Mouse (Mus musculus) embryonic facial prominence, embryonic 12.5 days (tissue): Measurements from ENCODE around the gene Lnpep. TPM values are rescaled to one million over a fixed set of nuclear protein-coding genes. Genes with fewer than 3 reads are reported as not detected.

ENCODE experiments used
- ATAC-seq: fragments of 200-750 bp; cut with Nextera tagmentation; 2 replicates; pipeline ENCODE4 v1.8.0; 2017; ENCODE audit not compliant: insufficient number of reproducible peaks, insufficient read depth, low FRiP score, low TSS enrichment
- H3K27ac ChIP-seq: fragments of 300-500 bp; sonication (generic); 2 replicates; pipeline ENCODE4 v1.5.1; 2016; ENCODE audit warnings: mild to moderate bottlenecking
- H3K27me3 ChIP-seq: fragments of 300-500 bp; sonication (generic); 2 replicates; pipeline ENCODE4 v1.6.1; 2016; ENCODE audit warnings: mild to moderate bottlenecking, moderate library complexity
- H3K36me3 ChIP-seq: fragments of 300-500 bp; sonication (generic); 2 replicates; pipeline ENCODE4 v1.6.1; 2016; ENCODE audit warnings: mild to moderate bottlenecking
- H3K4me1 ChIP-seq: fragments of 300-500 bp; sonication (generic); 2 replicates; pipeline ENCODE4 v1.6.1; 2016
- H3K4me2 ChIP-seq: fragments of 300-500 bp; sonication (generic); replicated peaks from 2 replicates; pipeline ENCODE4 v1.6.1; 2016; ENCODE audit warnings: mild to moderate bottlenecking, moderate library complexity
- H3K4me3 ChIP-seq: fragments of 300-500 bp; sonication (generic); 2 replicates; pipeline ENCODE4 v1.5.1; 2016; ENCODE audit warnings: mild to moderate bottlenecking
- H3K9ac ChIP-seq: fragments of 300-500 bp; sonication (generic); 2 replicates; pipeline ENCODE4 v1.6.1; 2016; ENCODE audit warnings: mild to moderate bottlenecking, moderate library complexity
- H3K9me3 ChIP-seq: fragments of 300-500 bp; sonication (generic); 2 replicates; pipeline ENCODE4 v1.6.1; 2016; ENCODE audit warnings: mild to moderate bottlenecking, moderate library complexity
- WGBS: fragments of 180-500 bp; shearing (Covaris S2); methylation state at CpG from one replicate; pipeline ENCODE4 v1.1.7; 2016; 5-methylcytosine and 5-hydroxymethylcytosine counted together
- polyA plus RNA-seq: library from polyadenylated mRNA; unstranded; fragments of >200 nt; fragmentation: Nextera tagmentation; extraction: Ambion mirVana; gene quantifications from 2 replicates; pipeline ENCODE4 v1.2.1, GENCODE M21; 2016

Lnpep gene
- polyA plus RNA-seq, 1 experiment from 2014 or later: 9.6 TPM

GRCm38 (mm10) chr17:17608416-17608988 lies 16.3 kb downstream of the Lnpep start:
- no peak for ATAC-seq
- H3K4me1 ChIP-seq: no peaks in the 10 kb centered on the region
- H3K36me3 ChIP-seq: no peaks in the 10 kb centered on the region
- no peak overlapping the region for H3K9ac ChIP-seq
- H3K9me3 ChIP-seq: no peaks in the 10 kb centered on the region
- H3K27ac ChIP-seq: no peak overlapping the region
- 85% methylated on average over 5 of the region's 5 CpGs for WGBS
- H3K4me3 ChIP-seq: no peak overlapping the region
- H3K4me2 ChIP-seq: no peak overlapping the region
- no peaks in the 10 kb centered on the region for H3K27me3 ChIP-seq

DNA sequence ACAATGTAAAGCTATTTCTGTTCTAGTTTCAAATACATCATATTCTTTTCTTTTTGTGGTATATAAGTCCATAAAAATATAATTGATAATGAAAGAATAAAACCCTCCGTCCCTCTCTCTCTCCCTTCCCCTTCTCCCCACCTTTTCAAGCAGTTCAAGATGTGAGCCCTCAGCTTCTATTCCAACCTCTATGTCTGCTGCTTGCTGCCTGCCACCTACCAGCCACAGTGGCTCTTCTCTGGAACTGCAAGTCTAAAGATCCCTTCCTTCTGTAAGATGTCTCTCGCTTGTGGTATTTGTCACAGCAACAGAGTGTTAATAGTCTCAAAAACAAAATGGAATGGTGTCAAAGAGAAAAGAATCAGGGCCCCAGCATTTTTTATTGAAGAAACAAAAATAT lies 20.3 kb downstream of the Lnpep start:
- WGBS: 83% methylated on average over 2 of the region's 2 CpGs
- Histone ChIP-seq H3K9me3 (no peaks in the 10 kb centered on the region), H3K4me3 (no peak overlapping the region), H3K4me2 (no peak overlapping the region), H3K27me3 (no peaks in the 10 kb centered on the region), H3K36me3 (no peaks in the 10 kb centered on the region), H3K4me1 (no peaks in the 10 kb centered on the region), H3K9ac (no peak overlapping the region), H3K27ac (no peak overlapping the region)
- no peak for ATAC-seq

DNA sequence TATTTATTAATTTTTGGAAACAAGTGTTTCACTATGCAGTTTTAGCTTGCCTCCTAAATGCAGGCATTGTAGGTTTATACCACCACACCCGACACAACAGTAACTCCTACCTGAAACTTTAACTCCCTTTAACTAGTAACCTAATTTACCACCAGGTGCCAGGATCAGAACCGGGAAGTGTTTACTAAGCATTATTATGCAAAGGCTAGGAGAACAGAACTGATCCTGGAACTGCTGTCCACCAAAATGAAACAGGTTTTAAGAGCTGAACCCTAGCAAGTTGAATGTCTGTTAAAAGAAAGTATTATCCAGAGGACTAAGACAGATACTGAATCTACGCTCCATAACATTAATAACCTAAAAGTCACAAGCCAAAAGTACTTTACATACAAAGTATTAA lies 21.2 kb downstream of the Lnpep start:
- Histone ChIP-seq H3K36me3 (no peaks in the 10 kb centered on the region), H3K4me2 (no peak overlapping the region), H3K9ac (no peak overlapping the region), H3K27me3 (no peaks in the 10 kb centered on the region), H3K4me3 (no peak overlapping the region), H3K27ac (no peak overlapping the region), H3K9me3 (no peaks in the 10 kb centered on the region), H3K4me1 (no peaks in the 10 kb centered on the region)
- ATAC-seq: no peak
- 86% methylated on average over 3 of the region's 3 CpGs for WGBS

- Histone ChIP-seq H3K4me2 (no peak overlapping the region), H3K9ac (no peak overlapping the region), H3K36me3 (no peaks in the 10 kb centered on the region), H3K4me3 (no peak overlapping the region), H3K27me3 (no peaks in the 10 kb centered on the region), H3K27ac (no peak overlapping the region), H3K4me1 (no peaks in the 10 kb centered on the region), H3K9me3 (no peaks in the 10 kb centered on the region)
- no peak for ATAC-seq
Measured at GRCm38 (mm10) chr17:17602786-17603185, 22.1 kb downstream of the Lnpep start.

GRCm38 (mm10) chr17:17602330-17602729 lies 22.5 kb downstream of the Lnpep start:
- WGBS: 50% methylated on average over 4 of the region's 4 CpGs
- Histone ChIP-seq H3K9me3 (no peaks in the 10 kb centered on the region), H3K4me2 (no peak overlapping the region), H3K27me3 (no peaks in the 10 kb centered on the region), H3K27ac (no peak overlapping the region), H3K4me3 (no peak overlapping the region), H3K36me3 (no peaks in the 10 kb centered on the region), H3K4me1 (no peaks in the 10 kb centered on the region), H3K9ac (no peak overlapping the region)
- ATAC-seq: no peak

DNA sequence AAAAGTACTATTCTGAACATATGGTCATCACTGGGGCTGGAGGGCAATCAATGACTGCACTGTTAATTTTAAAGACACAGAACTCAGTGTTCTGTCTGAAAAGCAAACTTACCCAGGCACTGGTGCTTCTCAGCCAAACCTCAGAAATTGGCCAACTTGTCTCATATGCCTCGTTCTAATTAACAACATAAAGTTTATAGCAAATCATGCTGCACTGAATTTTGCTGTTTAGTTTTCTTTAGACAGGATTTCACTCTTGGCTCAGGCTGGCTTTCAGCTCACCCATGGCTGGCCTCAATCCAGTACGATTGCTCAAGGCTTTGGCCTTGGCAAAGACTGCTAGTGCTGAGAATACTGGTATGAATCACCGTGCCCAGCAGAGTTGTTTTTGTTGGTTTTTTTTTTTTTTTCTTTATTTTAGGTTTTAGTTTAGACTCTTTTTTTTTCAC lies 24.0 kb downstream of the Lnpep start:
- no peaks in the 10 kb centered on the region for H3K27me3 ChIP-seq
- no peak overlapping the region for H3K4me2 ChIP-seq
- no peak overlapping the region for H3K27ac ChIP-seq
- no peaks in the 10 kb centered on the region for H3K36me3 ChIP-seq
- H3K4me1 ChIP-seq: no peaks in the 10 kb centered on the region
- no peaks in the 10 kb centered on the region for H3K9me3 ChIP-seq
- no peak overlapping the region for H3K4me3 ChIP-seq
- WGBS: 48% methylated on average over 3 of the region's 3 CpGs
- ATAC-seq: no peak
- H3K9ac ChIP-seq: no peak overlapping the region

- H3K4me3 ChIP-seq: no peak overlapping the region
- no peak overlapping the region for H3K27ac ChIP-seq
- ATAC-seq: no peak
- H3K36me3 ChIP-seq: no peaks in the 10 kb centered on the region
- no peak overlapping the region for H3K4me2 ChIP-seq
- no peaks in the 10 kb centered on the region for H3K9me3 ChIP-seq
- WGBS: 62% methylated on average over 1 of the region's 1 CpGs
- H3K27me3 ChIP-seq: no peaks in the 10 kb centered on the region
- H3K9ac ChIP-seq: no peak overlapping the region
- no peaks in the 10 kb centered on the region for H3K4me1 ChIP-seq
Measured at GRCm38 (mm10) chr17:17600001-17600400, 24.8 kb downstream of the Lnpep start.

DNA sequence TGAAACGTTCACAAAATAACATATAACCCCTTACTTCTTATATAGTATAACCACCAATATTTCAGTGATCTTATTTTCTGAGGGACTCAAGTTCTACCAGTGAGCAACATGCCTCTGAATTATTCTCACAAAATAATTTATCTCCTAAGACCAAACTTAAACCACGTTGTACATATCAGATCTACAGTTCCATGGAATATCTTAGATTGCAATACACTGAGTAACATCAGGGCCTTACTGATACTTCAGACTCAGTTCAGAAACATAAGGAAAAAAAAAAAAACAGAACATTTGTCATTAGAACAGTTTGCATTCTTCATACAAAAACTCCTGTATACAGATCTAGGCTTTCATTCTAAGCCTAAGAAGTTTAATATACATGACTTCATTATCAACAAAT lies 26.5 kb downstream of the Lnpep start:
- no peak overlapping the region for H3K4me2 ChIP-seq
- WGBS: 91% methylated on average over 2 of the region's 2 CpGs

GRCm38 (mm10) chr17:17592926-17593325 lies 31.9 kb downstream of the Lnpep start:
- 82% methylated on average over 1 of the region's 1 CpGs for WGBS
- no peak for ATAC-seq

More for the DNA sequence above, 26.5 kb downstream of the Lnpep start:
- Histone ChIP-seq H3K27ac (no peak overlapping the region), H3K36me3 (no peaks in the 10 kb centered on the region), H3K27me3 (no peaks in the 10 kb centered on the region), H3K4me1 (no peaks in the 10 kb centered on the region), H3K9me3 (no peaks in the 10 kb centered on the region), H3K9ac (no peak overlapping the region), H3K4me3 (no peak overlapping the region)
- no peak for ATAC-seq

GRCm38 (mm10) chr17:17587333-17588047 lies 37.4 kb downstream of the Lnpep start:
- no peak for ATAC-seq
- no peak overlapping the region for H3K4me3 ChIP-seq
- no peaks in the 10 kb centered on the region for H3K9me3 ChIP-seq
- H3K4me1 ChIP-seq: no peaks in the 10 kb centered on the region
- H3K27ac ChIP-seq: no peak overlapping the region
- H3K4me2 ChIP-seq: no peak overlapping the region
- no peaks in the 10 kb centered on the region for H3K36me3 ChIP-seq
- 86% methylated on average over 7 of the region's 7 CpGs for WGBS
- no peaks in the 10 kb centered on the region for H3K27me3 ChIP-seq
- no peak overlapping the region for H3K9ac ChIP-seq

More at GRCm38 (mm10) chr17:17592926-17593325, 31.9 kb downstream of the Lnpep start:
- Histone ChIP-seq H3K27me3 (no peaks in the 10 kb centered on the region), H3K4me1 (no peaks in the 10 kb centered on the region), H3K36me3 (no peaks in the 10 kb centered on the region), H3K9ac (no peak overlapping the region), H3K4me2 (no peak overlapping the region), H3K4me3 (no peak overlapping the region), H3K27ac (no peak overlapping the region), H3K9me3 (no peaks in the 10 kb centered on the region)

- ATAC-seq: no peak
- Histone ChIP-seq H3K4me1 (no peaks in the 10 kb centered on the region), H3K9ac (no peak overlapping the region), H3K27ac (no peak overlapping the region), H3K36me3 (no peaks in the 10 kb centered on the region), H3K4me3 (no peak overlapping the region), H3K9me3 (no peaks in the 10 kb centered on the region), H3K4me2 (no peak overlapping the region), H3K27me3 (no peaks in the 10 kb centered on the region)
- 85% methylated on average over 4 of the region's 4 CpGs for WGBS
Measured at GRCm38 (mm10) chr17:17585115-17585514, 39.7 kb downstream of the Lnpep start.

DNA sequence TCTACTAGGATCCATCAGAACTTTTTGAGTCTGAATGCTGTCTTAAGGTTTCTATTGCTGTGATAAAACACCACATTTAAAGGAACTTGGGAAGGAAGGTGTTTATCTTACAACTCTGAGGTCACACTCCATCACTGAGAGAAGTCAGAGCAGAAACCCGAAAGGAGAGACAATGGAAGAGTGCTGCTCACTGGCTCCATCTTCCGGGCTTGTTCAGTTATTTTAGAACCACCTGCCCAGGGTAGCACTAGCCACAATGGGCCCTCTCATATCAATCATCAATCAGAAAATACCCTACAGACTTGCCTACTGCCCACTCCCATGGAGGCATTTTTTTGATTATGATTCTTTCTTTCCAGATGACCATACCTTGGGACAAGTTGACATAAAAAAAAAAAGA lies 41.0 kb downstream of the Lnpep start:
- no peaks in the 10 kb centered on the region for H3K27me3 ChIP-seq
- H3K4me2 ChIP-seq: no peak overlapping the region
- no peak for ATAC-seq
- H3K4me1 ChIP-seq: no peaks in the 10 kb centered on the region
- WGBS: 51% methylated on average over 2 of the region's 2 CpGs
- H3K9me3 ChIP-seq: no peaks in the 10 kb centered on the region
- H3K9ac ChIP-seq: no peak overlapping the region
- H3K4me3 ChIP-seq: no peak overlapping the region
- H3K27ac ChIP-seq: no peak overlapping the region
- H3K36me3 ChIP-seq: no peaks in the 10 kb centered on the region
